Mouse (Mus musculus) spleen, postnatal 10 days (tissue): Measurements from ENCODE around the gene Prdm16.
A peak's percentile ranks its signal among the peaks of the same experiment; 100 is the strongest.

Experiments used
- DNase-seq, 2 experiments: peaks; one replicate each; pipeline ENCODE4 v3.0.0; 2021 to 2022; ENCODE audit warnings: low spot score in 2 of 2

Gene Prdm16

DNA sequence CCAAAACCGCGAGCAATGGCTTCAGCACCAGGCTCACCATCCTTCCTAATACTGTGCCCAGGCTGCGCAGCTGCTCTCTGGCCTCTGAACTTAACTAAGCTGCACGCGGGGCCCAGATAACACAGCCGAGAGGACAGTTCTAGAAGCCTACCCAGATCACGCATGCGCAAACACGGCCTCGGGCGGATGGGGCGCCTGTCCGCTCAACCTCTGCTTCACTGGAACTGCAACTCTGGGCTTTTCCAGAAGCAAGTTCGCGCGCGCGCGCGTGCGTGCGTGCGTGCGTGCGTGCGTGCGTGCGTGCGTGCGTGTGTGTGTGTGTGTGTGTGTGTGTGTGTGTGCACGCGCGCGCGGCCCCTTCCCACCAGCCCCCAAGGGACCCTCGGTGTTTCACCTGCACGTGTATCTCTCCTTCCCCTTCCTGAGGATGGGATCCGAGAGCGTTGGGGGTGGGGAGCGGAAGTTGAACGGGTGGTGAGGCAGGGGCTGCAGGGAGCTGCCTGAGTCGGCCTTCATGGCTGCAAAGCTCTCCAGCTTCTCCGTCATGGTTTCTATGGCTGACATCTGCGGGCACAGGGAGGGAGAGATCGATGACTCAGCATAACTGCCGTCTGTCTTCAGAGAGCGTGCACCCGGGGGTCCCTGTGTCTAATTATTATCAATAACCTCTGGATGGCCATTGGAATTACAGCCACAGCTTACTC lies 301.8 kb downstream of the Prdm16 start:
- peak in 1 of 2 experiments; percentile 57 for DNase-seq

DNA sequence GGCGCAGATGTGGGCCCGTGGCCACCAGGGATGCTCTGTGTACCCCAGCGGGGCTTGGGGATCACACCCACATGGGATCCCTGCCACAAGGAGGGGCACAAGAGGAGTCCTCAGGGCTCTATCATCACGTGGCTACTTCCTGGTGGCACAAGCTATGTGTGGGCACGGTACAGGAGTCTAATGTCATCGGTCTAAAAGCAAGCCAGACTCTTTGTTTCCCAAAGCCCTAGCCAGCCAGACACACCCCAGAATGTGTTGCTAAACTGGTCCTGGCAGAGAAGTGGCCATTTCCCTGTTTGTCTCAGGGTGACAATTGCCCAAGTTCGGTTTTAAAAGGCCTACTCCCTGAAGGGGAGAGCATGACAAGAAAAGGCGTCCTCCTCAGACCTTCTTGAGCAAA lies 303.4 kb downstream of the Prdm16 start:
- DNase-seq: no peak

DNA sequence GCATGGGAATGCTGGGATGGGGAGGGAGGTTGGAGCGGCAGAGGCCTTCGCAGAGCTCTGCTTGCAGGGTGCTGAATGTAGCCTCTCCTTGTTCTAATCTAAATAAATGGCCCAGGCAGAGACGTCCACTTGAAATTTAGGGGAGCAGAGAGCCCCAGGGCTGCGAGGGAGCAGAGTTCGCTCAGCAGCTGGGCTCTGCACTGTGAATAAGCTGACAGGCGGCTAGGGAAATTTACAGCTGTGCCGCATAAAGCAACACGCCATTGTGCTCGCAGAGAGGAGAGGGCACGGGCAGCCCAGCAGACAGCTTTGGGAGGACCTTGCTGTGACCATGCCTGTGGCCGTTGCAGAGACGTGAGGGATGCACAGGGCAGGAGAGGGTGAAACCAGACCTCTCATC lies 305.4 kb downstream of the Prdm16 start:
- DNase-seq: no peak

DNA sequence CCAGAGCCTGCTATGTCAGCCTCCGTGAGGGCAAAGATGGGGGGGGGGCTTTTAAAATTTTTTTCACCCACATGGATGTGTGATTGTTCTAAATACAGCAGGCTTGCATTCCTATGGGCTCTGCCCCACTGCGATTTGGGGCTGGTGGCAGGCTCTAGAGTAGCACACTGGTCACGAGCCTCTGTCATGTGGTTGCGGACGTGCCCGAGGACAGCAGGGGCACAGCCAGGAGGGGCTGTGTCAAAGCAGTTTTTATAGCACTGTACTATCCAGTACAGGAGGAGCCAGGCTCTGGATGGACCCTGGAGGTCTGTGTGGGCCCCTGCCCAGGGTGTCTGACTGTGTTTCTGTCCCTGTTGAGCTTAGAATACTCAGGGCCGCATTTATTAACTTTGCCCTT lies 306.7 kb downstream of the Prdm16 start:
- DNase-seq: no peak

DNA sequence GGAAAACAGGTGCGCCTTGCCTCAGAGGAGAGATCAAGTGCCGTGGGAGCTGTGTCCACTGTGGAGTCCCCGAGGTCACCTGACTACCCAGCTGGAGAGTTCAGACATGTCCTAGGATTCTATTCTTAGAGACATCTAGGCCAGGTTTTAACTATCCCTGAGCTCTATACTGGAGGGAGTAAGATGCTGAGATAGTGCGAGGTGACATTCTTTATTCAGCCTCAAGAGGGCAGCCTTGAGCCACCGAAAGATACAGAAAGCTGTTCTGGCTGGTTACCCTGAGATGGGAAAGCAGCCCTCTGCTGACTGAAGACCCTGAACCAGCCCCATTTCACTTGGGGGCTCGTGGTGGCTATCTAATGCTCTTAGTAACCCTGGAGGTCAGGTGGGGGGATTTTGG lies 307.8 kb downstream of the Prdm16 start:
- peak; percentile 29 to 58 for DNase-seq

DNA sequence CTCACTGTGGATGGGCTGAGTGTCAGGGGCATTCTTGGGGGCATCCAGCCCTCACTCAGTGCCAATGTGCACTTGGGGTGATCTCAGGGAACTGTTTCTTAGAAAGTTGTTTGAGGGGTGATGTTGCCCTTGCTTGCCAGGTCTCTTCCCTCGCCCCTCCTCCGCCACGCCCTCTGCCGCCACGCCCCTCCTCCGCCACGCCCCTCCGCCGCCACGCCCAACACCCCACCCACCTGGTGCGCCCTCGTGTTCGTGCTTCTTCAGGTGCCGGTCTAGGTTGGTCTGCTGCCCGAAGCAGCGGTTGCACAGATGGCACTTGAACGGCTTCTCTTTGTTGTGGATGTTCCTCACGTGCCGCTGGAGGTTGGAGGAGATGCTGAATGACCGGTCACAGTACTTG lies 308.2 kb downstream of the Prdm16 start:
- no peak for DNase-seq

DNA sequence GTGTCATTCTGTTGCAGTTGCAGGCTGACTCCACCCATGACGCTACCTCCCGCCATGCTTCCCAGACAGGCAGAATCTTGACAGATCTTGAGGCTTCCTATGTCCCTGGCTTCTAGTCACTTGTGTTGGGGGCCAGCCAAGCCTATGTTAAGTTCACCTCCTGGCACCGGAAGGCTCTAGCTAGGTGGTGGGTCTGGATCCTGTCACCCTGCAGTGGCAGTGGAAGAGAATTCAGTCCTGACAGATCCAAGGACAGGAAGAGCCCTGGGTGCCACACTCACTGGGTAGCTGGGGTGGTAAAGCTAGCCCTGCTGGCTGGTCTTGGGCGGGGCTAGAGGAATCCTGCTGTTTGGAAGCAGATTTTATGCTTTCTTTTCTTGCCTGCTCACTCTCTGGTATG lies 311.3 kb downstream of the Prdm16 start:
- DNase-seq: no peak

DNA sequence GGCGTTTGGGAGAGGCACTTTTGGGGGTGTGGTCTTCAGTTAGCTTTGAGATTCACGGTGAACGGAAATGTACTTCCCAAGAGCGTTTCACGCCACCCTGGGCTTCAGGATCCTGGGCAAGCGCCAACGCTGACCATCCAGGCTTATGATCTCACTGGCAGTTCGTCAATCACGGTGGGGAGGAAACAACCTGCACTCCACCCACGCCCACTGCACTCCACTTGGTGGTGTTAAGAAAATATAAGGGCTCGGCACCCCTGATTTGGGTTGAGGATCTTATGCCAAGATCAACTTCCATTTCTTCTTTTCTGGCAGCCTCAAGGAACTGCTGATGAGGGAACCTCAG lies 323.1 kb downstream of the Prdm16 start:
- no peak for DNase-seq

DNA sequence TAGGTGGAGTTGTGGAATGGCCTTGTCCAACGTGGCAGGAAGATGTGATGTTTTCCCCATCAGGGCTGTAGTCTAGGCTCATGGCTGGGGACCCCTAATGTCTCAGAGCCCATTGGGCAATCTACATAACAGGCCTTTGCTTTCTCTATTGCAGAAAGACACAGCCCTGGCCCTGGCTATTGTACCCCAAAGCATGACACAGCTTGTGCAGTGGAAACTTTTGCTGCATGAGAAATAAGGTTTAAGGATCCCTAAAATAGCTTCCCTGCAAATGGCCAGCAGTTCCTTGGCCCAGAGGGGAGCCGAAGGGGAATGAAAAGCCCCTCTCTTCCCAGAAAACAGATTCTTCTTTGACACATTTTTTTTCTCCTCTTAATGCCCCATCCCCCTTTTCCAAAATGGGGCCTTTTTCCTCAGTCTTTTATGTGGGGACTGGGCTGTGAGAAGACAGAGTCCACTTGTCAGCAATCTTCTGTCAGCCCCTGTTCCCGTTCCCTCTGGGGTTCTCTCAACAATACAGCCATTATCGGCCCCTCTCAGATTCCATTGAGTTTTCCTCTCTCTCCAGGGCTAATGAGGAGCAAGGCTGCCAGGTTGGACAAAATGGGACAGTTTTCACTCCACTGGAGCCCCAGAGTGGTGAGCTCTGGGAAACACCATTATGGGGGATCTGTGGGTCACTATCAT lies 323.6 kb downstream of the Prdm16 start:
- DNase-seq: no peak

DNA sequence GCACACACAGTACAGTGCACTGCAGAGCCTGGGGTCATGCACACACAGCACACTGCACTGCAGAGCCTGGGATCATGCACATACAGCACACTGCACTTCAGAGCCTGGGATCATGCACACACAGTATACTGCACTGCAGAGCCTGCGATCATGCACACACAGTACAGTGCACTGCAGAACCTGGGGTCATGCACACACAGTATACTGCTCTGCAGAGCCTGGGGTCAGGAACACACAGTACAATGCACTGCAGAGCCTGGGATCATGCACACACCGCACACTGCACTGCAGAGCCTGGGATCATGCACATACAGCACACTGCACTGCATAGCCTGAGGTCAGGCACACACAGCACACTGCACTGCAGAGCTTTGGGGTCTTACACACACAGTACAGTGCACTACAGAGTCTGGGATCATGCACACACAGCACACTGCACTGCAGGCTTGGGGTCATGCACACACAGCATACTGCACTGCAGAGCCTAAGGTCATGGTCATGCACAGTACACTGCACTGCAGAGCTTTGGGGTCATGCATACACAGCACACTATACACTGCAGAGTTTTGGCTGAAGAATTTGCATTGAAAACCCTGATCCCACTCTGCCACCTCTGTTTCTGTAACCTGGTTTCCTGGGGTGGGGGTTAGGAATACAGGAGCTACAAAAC lies 324.4 kb downstream of the Prdm16 start:
- no peak for DNase-seq

DNA sequence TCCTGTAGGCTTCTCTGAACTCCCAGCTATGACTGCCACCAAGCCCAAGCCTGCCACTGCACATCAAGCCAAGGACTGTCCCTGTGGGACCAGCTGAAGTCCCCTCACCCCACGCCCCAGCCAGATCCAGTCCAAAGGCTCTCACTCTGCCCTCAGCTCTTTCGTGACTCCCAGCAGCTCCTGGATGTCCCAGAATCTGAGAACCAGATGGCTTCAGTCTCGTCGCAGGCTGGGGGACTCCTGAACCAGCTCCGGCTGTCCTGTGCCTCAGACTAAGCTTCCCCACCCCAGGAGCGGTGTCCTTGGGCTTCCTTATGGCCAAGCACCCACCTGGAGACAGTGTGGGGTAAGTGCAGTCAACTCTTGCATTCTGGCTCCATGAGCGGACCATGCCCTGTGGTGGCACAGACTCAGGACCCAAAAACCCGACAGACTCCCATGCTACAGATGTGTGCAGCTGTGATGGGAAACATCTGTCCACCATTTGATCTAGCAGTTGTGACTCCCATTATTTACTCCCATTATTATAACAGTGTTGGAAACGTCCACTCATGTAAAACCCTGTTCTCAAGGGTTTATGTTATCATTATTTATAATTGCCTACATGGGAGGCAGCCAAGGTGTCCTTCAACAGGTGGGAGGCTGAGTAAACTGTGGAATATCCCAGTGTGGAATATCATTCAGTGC lies 326.0 kb downstream of the Prdm16 start:
- DNase-seq: no peak

DNA sequence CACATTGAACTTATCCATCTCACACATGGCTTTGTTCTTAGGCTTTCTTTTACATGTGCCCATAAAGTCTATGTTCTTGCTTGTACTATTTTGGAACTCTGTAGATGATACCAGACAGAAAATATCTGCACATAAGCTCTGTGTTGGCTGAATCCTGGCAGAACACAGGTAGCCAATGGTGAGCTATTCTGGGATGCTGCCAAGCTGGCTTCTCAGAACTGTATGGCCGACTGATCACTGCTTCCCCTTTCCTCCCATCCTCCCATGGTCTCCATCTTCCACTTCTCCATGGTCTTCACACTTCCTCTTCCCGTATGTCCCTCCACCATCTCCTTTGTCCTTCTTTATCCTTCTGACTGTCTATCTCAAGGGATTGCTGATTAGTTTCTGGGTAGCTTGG lies 327.5 kb downstream of the Prdm16 start:
- no peak for DNase-seq

DNA sequence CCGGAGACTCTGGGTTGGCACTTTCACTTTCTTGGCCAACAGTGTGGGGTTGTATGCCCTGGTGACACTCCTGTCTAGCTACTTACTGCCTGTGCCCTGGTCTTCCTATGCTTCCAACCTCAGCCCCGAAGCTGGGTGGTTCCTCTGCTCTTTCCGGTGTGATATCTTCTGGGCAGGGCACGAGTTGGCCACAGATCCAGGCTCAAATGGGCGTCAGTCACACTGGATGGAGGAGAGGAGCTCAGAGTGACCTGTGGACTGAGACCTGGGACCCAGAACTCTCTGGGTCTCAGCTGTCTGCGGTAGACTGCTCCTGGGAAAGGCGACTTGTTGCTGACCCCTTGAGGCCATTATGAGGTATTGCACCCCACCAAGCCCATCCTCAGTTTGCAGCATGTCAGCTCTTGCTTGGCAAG lies 335.2 kb downstream of the Prdm16 start, which contains the start of gene Arhgef16:
TSS of gene Arhgef16 (minus strand) at position 211 of the 416 bp plus-strand sequence.
- DNase-seq: peak; percentile 9 to 32

DNA sequence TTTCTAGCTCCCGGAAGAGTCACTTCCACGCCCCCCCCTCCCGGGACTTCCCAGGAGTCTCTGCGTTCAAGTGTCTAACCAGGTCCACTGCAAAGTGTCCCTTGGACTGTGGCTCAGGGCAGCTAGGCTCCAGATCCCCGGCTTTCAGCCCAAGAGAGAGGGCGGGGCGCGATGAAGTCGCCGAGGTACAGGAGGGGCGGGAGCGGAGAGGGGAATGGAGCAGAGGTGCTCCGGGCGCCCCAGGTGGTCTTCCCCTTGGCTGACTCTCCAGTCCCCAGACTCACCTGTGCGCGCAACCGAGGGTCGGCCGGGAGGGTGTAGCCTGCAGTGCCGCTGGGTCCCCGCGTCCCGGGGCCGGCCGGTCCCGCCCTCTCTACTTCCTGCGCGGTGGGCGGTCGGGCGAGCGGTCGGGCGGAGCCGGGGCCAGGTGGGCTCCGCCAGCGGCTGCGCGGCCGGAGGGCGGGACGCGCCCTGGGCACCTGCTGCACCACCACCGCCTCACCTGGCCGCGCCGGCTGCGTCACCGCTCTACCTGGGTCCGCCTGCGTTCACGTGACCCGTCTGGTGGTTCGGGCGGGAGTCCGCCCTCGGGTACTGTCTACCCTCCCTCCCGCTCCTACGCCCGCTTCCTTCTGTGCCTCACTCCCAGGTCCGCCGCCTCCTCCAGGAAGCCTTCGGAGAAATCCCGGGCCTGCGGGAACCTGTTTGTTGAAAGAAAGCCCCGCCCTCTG lies 337.0 kb downstream of the Prdm16 start:
- DNase-seq: no peak

DNA sequence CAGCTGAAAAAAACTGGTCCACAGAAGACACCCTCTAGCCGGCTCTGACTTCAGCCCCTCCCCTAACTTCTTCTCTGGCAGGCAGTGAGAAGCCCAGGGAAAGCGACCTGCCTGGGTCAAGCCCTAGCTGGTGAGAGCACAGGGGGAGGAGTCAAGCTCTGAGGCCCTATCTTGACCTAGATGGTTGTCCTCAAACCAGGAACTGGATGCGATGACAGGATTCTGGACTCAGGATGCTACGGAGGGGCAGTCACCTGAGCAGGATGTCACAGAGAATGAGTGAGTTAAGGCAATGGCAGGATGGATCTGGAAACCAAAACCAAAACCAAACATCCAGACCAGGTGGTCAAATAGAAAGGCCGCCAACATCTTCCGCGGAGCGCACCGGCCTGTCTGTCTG lies 338.9 kb downstream of the Prdm16 start:
- DNase-seq: no peak

DNA sequence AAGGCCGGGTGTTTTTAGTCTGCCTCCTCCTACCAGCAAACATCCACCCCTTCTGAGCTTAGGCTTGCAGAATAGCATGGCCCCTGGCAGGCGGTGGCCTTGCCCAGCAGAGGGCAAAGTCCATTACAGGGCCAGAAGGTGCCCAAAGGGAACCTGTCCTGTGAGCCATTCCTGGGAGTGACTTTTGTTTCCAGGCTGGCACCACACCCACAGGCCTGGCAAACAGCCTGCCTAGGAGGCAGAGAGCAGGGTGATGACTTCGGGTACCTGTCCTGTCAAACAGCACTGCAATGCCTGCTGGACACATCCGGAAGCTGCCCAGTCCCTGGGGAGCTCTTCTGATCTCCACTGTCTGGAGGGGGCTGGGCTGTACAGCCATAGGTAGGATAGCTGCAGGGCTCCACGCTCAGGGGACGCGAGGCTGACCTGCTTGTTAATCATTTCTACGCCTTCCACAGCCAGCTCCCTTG lies 342.4 kb downstream of the Prdm16 start:
- DNase-seq: no peak

DNA sequence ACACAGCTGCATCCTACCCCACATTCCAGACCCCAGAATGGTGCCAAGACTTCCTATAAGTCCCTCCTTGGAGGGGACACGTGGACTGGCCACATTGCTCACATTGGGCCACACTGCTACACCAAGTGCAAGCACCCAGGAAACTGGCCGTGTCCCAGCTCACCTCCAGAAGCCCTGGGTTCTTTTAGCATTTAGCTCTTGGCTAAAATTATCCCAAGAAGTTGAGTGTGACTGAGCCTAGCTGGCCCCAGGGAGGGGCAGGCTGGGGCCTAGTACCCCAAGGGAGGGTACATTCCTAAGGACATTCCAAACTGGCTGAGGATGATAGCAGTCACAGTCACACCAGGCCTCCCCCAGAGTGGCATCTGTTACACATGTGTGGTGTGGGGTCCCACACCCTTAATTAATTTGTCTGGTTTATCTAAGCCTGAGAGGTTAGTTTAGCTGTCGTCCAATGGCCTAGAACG lies 342.9 kb downstream of the Prdm16 start:
- no peak for DNase-seq

DNA sequence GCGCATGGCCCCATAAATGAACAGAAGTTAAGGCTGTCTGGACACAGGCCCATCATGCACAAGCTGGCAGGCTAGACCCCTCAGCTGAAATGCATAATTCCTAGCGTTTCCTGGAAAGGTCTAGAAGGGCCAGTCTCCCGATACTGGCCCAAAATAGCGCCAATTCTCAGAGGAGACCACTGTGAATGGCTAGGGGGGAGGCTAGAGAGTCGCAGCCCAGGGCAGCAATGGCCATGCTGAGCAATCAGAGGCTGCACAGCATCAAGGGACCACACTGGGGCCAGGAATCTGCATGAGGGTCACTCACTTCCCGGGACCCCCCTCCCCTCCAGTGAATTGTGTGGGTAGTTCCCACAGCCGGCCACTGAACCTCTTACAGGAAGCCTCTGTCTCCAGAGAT lies 353.0 kb downstream of the Prdm16 start:
- DNase-seq: no peak

DNA sequence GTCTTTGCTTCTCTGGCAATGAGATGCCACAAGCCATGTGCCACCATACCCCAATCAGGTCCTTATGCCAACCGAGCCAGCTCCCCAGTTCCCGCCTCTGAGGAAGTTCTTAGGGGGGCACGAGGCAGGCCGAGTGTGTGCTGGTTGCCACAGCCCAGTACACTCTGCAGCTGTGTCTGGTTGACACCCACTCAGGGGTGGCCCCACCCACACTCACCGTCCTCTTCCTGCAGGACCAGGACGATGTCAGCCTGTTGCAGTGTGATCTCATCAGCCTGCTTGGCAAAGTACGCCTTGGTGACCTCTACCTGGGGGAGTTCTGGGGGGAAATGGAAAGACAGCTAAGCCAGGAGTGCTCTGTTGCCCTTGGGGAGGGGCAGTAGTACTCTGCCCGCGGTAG lies 357.2 kb downstream of the Prdm16 start:
- no peak for DNase-seq

DNA sequence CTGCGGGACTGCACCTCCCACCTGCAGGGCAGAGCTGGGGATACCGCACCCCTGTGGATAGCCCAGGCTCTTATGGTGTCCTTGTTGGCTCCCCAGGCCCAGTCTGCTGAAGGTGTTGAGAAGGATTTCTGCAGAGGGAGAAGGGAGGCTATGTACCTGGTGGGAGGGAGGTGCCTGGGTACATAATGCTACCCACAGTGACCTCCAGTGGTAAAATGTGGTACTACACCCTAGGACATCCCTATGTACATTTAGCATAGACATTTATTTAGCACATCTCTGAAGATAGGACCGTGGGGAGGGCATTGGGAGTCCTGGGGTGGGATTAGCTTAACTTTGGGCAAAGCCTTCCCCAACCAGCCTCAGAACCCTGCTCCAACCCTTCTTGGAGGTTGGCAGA lies 363.7 kb downstream of the Prdm16 start:
- DNase-seq: peak; percentile 28 to 60

DNA sequence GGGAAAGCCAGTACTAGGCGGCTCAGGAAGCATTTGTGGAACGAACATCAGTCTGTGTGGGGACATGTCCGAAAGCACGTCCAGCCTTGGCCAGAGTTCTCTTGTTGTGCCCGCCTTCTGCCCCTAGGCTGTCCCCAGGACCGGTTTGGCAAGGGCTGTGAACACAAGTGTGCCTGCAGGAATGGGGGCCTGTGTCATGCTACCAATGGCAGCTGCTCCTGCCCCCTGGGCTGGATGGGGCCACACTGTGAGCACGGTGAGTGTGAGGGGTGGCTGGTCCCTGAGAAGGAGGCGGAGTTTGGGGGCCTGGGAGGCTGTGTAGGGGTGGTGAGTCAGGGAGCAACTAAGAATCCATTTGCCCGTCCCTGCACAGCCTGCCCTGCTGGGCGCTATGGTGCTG lies 367.2 kb downstream of the Prdm16 start:
- no peak for DNase-seq

DNA sequence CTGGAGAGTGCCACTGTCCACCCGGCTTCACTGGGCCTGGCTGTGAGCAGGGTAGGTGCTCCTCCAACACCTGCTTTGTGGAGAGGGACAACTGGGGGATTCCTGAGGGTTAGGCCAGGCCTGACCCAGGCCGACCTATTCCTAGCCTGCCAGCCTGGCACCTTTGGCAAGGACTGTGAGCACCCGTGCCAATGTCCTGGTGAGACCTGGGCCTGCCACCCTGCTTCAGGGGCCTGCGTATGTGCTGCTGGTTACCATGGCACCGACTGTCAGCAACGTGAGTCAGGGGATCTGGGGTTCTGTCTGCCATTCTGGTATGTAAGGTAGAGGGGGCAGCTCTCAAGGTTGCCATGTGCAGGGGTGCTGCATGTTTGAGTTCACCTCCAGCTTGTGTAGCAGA lies 369.2 kb downstream of the Prdm16 start:
- DNase-seq: no peak
